Mouse (Mus musculus) adrenal gland, adult (tissue): ENCODE results near the gene Taar4.

Experiments used
- DNase-seq, 2 experiments: peaks; one replicate each; pipeline ENCODE4 v3.0.0; 2022 to 2023; ENCODE audit warnings: low spot score in 1 of 2; ENCODE audit not compliant: inconsistent age in 2 of 2

Gene Taar4

GRCm38 (mm10) chr10:23960444-23960915 is at the start of gene Taar4:
Gene Taar4 (plus strand): TSS chr10:23960494.
- DNase-seq = no peak

- DNase-seq = no peak
These were observed 40.2 kb upstream of the Taar4 start, which contains the start of gene Taar1 for GRCm38 (mm10) chr10:23920056-23920455. Gene Taar1 (plus strand): TSS chr10:23920356.

- DNase-seq = no peak
These were observed 37.8 kb upstream of the Taar4 start for GRCm38 (mm10) chr10:23922468-23922867.

GRCm38 (mm10) chr10:23923941-23924340 is 36.4 kb upstream of the Taar4 start:
- DNase-seq = peak in 1 of 2 experiments; percentile 36

DNA sequence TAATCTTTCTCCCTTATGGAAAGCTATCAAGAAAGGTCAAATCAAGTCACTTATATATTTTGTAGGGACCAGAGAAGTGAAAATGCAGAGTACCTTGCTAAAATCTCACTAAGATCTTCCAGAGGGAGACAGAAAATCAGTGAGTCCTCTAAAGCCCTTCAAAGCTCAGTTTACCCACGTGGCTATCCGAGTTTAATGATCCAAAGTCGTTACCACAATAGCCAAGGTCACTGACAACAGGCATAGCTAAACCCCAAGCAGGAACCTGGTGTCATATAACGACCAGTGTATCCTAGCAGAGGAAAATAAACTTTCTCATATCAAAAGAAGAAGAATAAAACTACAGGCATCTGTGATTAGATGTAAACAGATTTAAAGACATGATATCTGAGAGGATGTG is 22.7 kb upstream of the Taar4 start:
- DNase-seq = no peak

- DNase-seq = peak in 1 of 2 experiments; percentile 30
These were observed 22.0 kb upstream of the Taar4 start, which contains the start of gene Taar2 for GRCm38 (mm10) chr10:23938312-23938711. Gene Taar2 (plus strand): TSS chr10:23938572.

- peak in 1 of 2 experiments; percentile 30 for DNase-seq
These were observed 17.8 kb upstream of the Taar4 start for GRCm38 (mm10) chr10:23942465-23942864.

- DNase-seq = no peak
These were observed 12.3 kb upstream of the Taar4 start for GRCm38 (mm10) chr10:23948026-23948425.

DNA sequence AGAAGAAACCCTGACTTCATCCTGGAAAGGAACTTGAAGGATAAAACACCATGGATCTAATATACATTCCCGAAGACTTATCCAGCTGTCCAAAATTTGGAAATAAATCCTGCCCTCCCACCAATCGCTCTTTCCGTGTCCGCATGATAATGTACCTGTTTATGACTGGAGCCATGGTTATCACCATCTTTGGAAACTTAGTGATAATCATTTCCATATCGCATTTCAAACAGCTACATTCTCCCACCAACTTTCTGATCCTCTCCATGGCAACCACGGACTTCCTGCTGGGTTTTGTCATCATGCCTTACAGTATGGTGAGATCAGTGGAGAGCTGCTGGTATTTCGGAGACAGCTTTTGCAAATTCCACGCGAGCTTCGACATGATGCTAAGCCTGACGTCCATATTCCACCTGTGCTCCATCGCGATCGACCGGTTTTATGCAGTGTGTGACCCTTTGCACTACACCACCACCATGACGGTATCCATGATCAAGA is 10.7 kb upstream of the Taar4 start, which contains the start of gene Taar3:
Taar3 (plus strand) TSS at position 51 of the 498 bp plus-strand sequence.
- DNase-seq = no peak

DNA sequence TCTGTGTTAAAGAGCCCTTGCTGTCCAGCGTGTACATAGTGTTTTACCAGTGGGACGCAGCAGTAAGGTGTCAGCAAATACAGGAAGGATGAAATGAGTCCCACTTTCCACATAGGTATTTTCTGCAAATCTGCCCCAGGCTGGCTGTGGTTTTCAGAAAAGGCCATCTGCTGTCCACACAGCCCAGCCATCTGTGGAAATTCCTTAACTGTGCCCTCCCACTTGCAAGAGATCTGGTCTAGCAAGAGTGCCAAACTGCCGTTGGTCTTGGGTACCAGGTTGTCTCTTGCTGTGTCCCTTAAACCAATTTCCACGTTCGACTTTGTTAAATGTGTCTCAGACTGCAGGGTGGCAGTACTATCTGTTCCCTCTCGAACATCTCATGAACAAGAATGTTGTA is 8.6 kb upstream of the Taar4 start:
- DNase-seq = no peak

DNA sequence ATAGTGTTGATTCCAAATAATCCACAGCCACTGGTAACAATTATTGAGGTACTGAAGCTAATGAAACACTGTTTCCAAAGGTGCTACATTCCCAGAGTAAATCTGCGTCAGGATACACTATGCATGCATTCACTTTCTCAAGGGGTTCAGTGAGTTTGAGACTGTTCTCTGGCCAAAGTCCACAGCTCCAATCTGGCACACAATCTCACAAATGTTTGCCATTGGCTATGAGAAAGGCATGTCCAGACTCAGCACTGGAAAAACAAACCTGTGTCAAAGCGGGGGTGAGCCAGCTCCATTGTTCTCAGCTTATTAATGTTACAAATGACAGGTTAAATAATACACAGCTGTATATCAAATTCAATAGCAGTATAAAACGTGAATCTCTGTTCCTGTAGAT is 1.2 kb upstream of the Taar4 start:
- DNase-seq = no peak

DNA sequence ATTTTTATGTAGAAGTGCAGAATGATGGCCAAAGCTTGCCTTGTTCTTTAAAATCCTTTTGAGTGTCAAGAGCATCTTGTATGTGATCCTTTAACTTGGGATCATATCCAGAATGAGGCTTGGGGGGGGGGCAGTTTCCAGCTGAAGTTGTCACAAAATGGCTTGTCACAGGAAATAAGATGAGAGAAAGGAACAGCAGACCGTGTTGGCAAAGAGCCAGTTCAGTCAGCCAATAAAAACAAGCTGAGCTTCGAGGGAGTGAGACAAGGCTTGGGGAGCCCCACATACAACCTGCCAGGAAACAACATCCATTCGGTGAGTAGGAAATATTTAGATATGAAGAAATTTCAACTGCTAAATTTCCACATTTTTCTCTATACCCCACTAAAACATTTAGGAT is 3.1 kb downstream of the Taar4 start:
- no peak for DNase-seq

DNA sequence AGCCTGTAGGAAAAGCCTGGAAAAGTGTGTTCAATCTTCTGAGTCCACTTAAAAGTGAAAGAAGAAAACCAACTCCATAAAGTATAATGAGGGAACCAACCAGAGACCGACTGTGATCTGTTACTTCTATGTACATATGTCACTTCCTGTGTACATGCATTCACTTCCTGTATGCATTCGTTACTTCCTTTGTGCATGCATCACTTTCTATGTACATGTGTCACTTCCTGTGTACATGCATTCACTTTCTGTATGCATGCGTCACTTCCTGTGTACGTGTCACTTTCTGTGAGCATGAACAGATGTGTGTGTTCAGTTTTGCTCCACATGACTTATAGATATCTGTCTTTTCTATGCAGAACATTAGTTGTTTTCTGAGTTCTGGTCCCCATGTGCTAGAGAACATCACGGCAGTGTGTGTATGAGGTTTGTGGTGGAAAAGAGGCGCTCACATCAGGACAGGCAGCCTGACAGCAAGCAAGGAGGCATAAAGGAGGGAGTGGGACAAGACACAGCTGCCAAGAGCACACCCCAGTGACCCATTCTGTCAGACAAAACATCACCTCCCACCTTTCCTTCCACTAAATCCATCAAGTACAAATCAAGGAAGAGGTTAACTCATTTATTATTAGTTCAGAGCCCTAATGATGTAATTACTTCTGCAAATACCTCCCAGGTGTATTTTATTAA is 4.8 kb downstream of the Taar4 start:
- no peak for DNase-seq

DNA sequence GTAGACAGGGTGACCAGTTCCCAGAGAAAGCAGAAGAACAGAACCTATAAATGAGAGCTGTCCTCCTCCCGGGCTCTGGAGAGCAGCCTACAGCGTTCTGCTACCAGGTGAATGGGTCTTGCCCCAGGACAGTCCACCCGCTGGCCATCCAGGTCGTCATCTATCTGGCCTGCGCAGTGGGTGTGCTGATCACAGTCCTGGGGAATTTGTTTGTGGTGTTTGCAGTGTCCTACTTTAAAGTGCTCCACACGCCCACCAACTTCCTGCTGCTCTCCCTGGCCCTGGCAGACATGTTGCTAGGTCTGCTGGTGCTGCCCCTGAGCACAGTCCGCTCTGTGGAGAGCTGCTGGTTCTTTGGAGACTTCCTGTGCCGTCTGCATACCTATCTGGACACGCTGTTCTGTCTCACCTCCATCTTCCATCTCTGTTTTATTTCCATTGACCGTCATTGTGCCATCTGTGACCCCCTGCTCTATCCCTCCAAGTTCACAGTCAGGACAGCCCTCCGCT is 10.4 kb downstream of the Taar4 start, which contains the start of gene Taar5:
Taar5 (plus strand) TSS at position 51 of the 510 bp plus-strand sequence.
- no peak for DNase-seq

DNA sequence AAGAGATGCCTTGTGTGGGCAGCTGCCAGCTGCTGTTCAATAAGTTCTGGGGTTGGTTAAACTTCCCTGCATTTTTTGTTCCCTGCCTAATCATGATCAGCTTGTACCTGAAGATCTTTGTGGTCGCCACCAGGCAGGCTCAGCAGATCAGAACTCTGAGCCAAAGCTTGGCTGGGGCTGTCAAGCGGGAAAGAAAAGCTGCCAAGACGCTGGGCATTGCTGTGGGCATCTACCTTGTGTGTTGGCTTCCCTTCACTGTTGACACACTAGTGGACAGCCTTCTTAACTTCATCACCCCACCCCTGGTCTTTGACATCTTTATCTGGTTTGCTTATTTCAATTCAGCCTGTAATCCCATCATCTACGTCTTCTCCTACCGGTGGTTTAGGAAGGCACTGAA is 11.0 kb downstream of the Taar4 start:
- no peak for DNase-seq

- DNase-seq = no peak
These were observed 17.7 kb downstream of the Taar4 start for GRCm38 (mm10) chr10:23977958-23978357.

DNA sequence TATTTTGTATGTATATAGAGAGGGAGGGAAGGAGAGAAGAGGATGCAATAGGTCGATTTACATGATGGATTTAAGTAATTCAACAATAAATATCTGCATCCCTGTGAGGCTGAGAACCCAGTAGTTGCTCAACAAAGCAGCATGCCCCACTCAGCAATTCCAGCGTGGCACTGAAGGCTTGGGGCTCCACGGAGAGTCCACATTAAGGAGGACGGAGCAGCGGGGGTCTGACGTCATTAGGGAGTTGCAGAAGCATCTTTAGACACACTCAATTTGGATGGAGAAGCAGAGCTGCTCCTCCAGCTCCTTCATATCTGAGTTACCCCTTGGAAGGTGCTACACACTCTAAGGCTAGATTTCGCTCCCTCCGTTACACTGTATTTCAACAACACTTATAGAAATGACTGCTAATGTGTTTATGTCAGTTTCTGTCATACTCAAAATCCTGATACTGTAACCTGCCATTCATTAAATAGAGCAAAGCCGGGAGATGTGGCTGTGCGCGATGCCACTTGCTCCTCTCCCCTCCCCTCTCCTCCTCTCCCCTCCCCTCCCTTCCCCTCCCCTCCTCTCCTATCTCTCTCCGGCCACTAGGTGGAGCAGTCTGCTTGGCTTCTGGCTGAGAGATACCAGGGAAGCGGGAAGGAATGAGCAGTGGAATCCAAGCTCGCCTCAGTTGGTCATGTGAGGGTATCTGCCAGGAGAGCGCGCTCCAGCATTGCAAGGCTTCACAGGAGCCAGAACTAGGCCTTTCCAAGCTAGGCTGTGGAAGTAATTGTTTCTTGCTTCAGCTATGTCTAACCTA is 18.8 kb downstream of the Taar4 start:
- DNase-seq = peak; percentile 76 to 91

GRCm38 (mm10) chr10:23985546-23985945 is 25.3 kb downstream of the Taar4 start, which contains the start of gene Taar6:
Gene Taar6 (minus strand): TSS chr10:23985646.
- DNase-seq = no peak

- DNase-seq = no peak
These were observed 26.1 kb downstream of the Taar4 start for GRCm38 (mm10) chr10:23986419-23986818.

GRCm38 (mm10) chr10:23993381-23993780 is 33.1 kb downstream of the Taar4 start, which contains the start of gene Taar7a:
Gene Taar7a (minus strand): TSS chr10:23993481.
- no peak for DNase-seq

DNA sequence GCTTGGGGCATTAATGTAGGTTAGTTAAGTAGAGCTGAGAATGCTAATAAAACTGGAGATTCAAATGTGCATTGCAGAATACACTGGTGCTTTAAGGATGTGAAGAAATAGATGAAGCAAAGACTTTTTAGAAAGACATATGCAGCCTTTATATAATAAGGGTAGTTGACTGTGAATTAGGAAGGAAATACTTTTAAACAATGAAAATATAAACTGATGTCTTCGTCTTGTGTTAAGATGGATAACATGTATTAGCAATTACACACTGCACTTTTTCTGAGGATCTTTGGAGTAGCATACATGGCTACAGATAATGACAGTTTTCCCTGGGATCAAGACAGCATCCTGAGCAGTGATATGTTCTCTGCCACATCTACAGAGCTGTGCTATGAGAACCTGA is 39.3 kb downstream of the Taar4 start, which contains the start of gene Taar7b:
Taar7b (plus strand) TSS at position 301 of the 400 bp plus-strand sequence.
- no peak for DNase-seq
